Mouse (Mus musculus): ENCODE results near the gene Nsf.

DNA sequence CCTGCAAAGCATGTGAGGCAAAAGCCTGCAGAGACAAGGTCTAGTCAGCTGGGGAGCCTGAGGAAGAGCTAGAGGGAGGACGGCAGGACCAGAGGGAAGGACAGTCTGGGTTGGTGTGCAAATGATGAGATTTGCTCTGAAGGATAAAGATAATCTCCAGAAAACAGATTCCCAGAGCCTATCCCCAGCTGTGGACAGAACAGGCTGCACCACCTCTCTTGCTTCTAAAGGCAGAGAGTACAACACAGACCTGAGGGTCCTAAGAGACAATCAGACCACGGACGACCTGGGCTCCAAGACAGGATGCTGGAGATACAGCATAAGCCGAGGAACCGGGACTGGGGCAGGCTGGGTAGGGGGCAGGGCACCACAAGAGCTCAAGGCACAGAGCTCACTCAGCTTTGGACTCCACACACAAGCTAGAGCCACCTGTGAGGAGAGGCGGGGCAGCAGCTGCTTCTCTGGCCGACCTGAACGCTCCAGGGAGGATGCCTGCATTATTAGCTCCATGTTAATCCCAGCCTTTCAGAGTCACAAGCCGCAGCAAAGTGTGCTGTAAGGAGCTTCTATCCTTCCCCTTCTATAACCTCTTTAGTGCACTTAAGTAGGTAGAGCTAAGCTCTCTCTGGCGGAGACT lies 100.5 kb downstream of the Nsf start:
- TF ChIP-seq POLR2A (IDR thresholded peaks at IDR 0.05; ENCODE audit: control insufficient read depth in 1 of 2, insufficient read depth in 1 of 2, low read depth in 1 of 2, low read length in 2 of 2, poor library complexity in 1 of 2) (no peak), ZNF384 (IDR thresholded peaks at IDR 0.05; ENCODE audit: low read depth, low read length) (no peak), ETS1 (IDR thresholded peaks at IDR 0.05; ENCODE audit: low read depth, low read length) (no peak), EP300 (IDR thresholded peaks at IDR 0.05; ENCODE audit: low read depth in 1 of 2, low read length in 2 of 2) (no peak), CTCF (IDR thresholded peaks at IDR 0.05 in 2 of 3, conservative IDR thresholded peaks at IDR 0.05 in 1 of 3; ENCODE audit: control insufficient read depth in 1 of 3, insufficient read depth in 1 of 3, low read depth in 2 of 3, low read length in 3 of 3, poor library complexity in 1 of 3, severe bottlenecking in 1 of 3) (no peak), GABPA (IDR thresholded peaks at IDR 0.05; ENCODE audit: low read depth, low read length) (no peak), ELF1 (IDR thresholded peaks at IDR 0.05; ENCODE audit: low read depth, low read length) (no peak)
